Mouse (Mus musculus) CH12.LX (cell line): ENCODE measurements around the gene Miga2.
"Not testable (repeated sequence)": the region's sequence is repeated elsewhere in the genome, so short reads cannot be mapped to it uniquely, and the experiment has no call there.

Experiments
- CTCF ChIP-seq, 2 experiments: IDR thresholded peaks in 1 of 2; conservative IDR thresholded peaks in 1 of 2; 2 replicates each; pipeline ENCODE4 v1.5.1; 2011 to 2012; ENCODE audit warnings: low read depth in 2 of 2, low read length in 2 of 2, improper control_type of control experiment in 1 of 2, inconsistent platforms in 1 of 2, mild to moderate bottlenecking in 1 of 2, moderate library complexity in 1 of 2
- MAFK ChIP-seq: IDR thresholded peaks from 2 replicates; pipeline ENCODE4 v1.6.1; 2011; ENCODE audit warnings: low read length, improper control_type of control experiment; ENCODE audit not compliant: insufficient replicate concordance
- PAX5 ChIP-seq: IDR thresholded peaks from 2 replicates; pipeline ENCODE4 v1.6.1; 2012; ENCODE audit warnings: low read length, inconsistent platforms, mixed read lengths
- POLR2A ChIP-seq: IDR thresholded peaks from 2 replicates; pipeline ENCODE4 v1.6.1; 2011; ENCODE audit warnings: low read depth, mild to moderate bottlenecking, improper control_type of control experiment, low read length
- TCF12 ChIP-seq: IDR thresholded peaks from 2 replicates; pipeline ENCODE4 v1.6.1; 2014; ENCODE audit warnings: low read depth, mild to moderate bottlenecking, inconsistent platforms, low read length, improper control_type of control experiment

DNA sequence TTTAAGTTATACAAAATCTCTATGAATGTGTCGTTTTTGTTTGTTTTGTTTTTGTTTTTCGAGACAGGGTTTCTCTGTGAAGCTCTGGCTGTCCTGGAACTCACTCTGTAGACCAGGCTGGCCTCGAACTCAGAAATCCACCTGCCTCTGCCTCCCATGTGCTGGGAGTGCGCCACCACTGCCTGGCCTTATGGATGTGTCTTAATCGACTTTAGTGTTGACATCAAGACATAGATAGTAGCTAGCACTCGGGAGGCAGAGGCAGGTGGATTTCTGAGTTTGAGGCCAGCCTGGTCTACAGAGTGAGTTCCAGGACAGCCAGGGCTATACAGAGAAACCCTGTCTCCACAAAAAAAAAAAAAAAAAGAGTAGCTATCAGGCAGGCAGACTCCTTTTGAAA is 53.1 kb downstream of the Miga2 start:
- not testable (repeated sequence) for TF ChIP-seq POLR2A; MAFK; TCF12; CTCF (conservative IDR thresholded peaks at IDR 0.05 in 1 of 2, IDR thresholded peaks at IDR 0.05 in 1 of 2; ENCODE audit: low read depth in 2 of 2, low read length in 2 of 2); PAX5
